Mouse (Mus musculus): ENCODE results near the gene Pik3c2b.

DNA sequence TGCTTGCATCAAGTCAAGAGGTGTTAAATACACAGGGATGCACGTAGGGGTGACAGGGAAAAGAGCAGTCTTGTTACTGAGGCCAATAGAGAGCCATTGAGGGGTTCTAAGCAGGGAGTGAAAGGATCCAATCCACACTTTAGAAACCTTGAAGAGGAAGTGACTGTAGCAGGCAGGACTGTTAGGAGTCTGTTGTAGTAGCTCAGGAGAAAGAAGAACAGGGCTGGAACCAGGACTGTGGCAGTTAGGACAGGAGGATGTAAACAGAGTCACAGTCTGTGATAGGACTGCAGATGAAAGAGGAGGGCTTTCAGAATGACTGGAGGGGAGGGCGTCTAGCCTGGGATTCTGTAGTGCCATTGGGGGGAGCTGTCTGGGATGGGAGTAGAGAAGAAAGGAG lies 14.1 kb downstream of the Pik3c2b start:
- no peak for TF ChIP-seq GATA1 (IDR thresholded peaks at IDR 0.05; ENCODE audit: low read length)
- no peak for TF ChIP-seq TAL1 (IDR thresholded peaks at IDR 0.05; ENCODE audit: low read length)
